Mouse (Mus musculus) MEL (cell line): ENCODE measurements around the gene Tnp1.

Experiments used
- BHLHE40 ChIP-seq: IDR thresholded peaks from 2 replicates; pipeline ENCODE4 v1.6.1; 2012; ENCODE audit warnings: low read depth, mild to moderate bottlenecking, inconsistent platforms, low read length, improper control_type of control experiment, borderline replicate concordance
- CTCF ChIP-seq, 3 experiments: IDR thresholded peaks in 2 of 3; conservative IDR thresholded peaks in 1 of 3; 2 replicates each; pipeline ENCODE4 v1.5.1; 2011 to 2012; ENCODE audit warnings: low read length in 3 of 3, low read depth in 2 of 3, mild to moderate bottlenecking in 2 of 3, improper control_type of control experiment in 1 of 3, inconsistent platforms in 1 of 3, mixed read lengths in 1 of 3, moderate library complexity in 1 of 3; ENCODE audit not compliant: control insufficient read depth in 1 of 3, insufficient read depth in 1 of 3, poor library complexity in 1 of 3, severe bottlenecking in 1 of 3
- JUND ChIP-seq: IDR thresholded peaks from 2 replicates; pipeline ENCODE4 v1.6.1; 2011; ENCODE audit warnings: low read depth, mild to moderate bottlenecking, improper control_type of control experiment, low read length
- KAT2A ChIP-seq: conservative IDR thresholded peaks from 2 replicates; pipeline ENCODE4 v1.6.1; 2012; ENCODE audit warnings: low read depth, low read length, improper control_type of control experiment, inconsistent platforms
- MEF2A ChIP-seq: IDR thresholded peaks from 2 replicates; pipeline ENCODE4 v1.6.1; 2014; ENCODE audit warnings: low read depth, mild to moderate bottlenecking, inconsistent platforms, low read length, improper control_type of control experiment; ENCODE audit not compliant: poor library complexity, insufficient replicate concordance, severe bottlenecking; ENCODE audit errors: extremely low read depth
- POLR2A ChIP-seq, 2 experiments: IDR thresholded peaks; 2 replicates each; pipeline ENCODE4 v1.6.1; 2011 to 2012; ENCODE audit warnings: low read length in 2 of 2, mild to moderate bottlenecking in 2 of 2, control low read depth in 1 of 2, improper control_type of control experiment in 1 of 2, low read depth in 1 of 2, moderate library complexity in 1 of 2; ENCODE audit not compliant: control insufficient read depth in 1 of 2, insufficient read depth in 1 of 2, poor library complexity in 1 of 2
- POLR2AphosphoS5 ChIP-seq: IDR thresholded peaks from 2 replicates; pipeline ENCODE4 v1.6.1; 2012; ENCODE audit warnings: low read depth, borderline replicate concordance, mild to moderate bottlenecking, inconsistent platforms, low read length, moderate library complexity, mixed read lengths
- SIN3A ChIP-seq: IDR thresholded peaks from 2 replicates; pipeline ENCODE4 v1.6.1; 2012; ENCODE audit warnings: low read length, improper control_type of control experiment, inconsistent platforms
- SMC3 ChIP-seq: IDR thresholded peaks from 2 replicates; pipeline ENCODE4 v1.6.1; 2011; ENCODE audit warnings: low read depth, low read length, improper control_type of control experiment
- USF1 ChIP-seq: IDR thresholded peaks from 2 replicates; pipeline ENCODE4 v1.6.1; 2014; ENCODE audit warnings: low read depth, mild to moderate bottlenecking, inconsistent platforms, low read length, improper control_type of control experiment, moderate library complexity

DNA sequence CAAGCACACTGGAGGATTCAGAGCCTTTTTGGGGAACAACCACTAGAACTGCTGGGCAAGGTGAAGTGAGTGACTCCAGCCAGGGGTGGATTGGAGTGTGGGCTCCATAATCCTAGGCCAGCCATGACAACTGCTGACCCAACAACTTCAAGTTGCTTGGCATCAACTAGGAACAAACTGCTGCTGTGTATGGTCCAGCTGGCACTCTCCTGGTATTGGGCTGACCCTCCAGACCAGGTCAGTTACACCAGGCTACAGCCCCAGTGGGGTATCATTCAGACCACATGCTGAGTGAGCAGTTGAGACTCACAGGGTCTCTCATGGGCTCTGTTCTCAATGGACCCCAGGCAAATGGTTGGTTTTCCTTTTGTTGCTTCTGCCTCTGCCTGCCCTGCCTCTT, 41.5 kb downstream of the Tnp1 start:
- TF ChIP-seq BHLHE40 (no peak), JUND (no peak), KAT2A (no peak), POLR2AphosphoS5 (no peak), MEF2A (no peak), POLR2A (IDR thresholded peaks at IDR 0.05; ENCODE audit: control insufficient read depth in 1 of 2, insufficient read depth in 1 of 2, low read depth in 1 of 2, low read length in 2 of 2, poor library complexity in 1 of 2) (no peak), CTCF (IDR thresholded peaks at IDR 0.05 in 2 of 3, conservative IDR thresholded peaks at IDR 0.05 in 1 of 3; ENCODE audit: control insufficient read depth in 1 of 3, insufficient read depth in 1 of 3, low read depth in 2 of 3, low read length in 3 of 3, poor library complexity in 1 of 3, severe bottlenecking in 1 of 3) (no peak), SMC3 (no peak), USF1 (no peak), SIN3A (no peak)
